Mouse (Mus musculus): ENCODE results near the gene C1s2. TPM values are rescaled to one million over a fixed set of nuclear protein-coding genes. Genes with fewer than 3 reads are reported as not detected.

Gene C1s2
- total and polyA plus RNA-seq, 3 experiments, result 0.08 to 0.19 (median 0.08) TPM

DNA sequence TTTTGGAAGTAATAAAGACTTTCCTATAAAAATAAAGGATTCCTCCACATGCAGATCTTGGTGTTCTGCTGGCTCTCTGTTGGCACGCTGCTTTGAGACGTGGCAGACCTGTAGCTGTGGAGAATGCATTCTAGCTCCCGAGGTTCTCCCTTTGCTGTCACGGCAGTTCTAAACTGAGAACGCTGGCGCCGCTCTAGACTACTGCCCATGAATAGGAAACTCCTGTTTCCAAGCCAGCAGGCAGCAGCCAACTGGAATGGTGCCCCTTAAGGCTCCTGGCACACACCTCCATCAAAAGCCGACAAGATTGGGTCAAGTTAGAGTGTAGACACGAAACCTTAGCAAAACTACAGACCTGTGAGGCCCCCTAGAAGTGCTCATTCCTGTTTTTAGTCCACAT, 37.7 kb upstream of the C1s2 start:
- no peak for TF ChIP-seq ZC3H11A (IDR thresholded peaks at IDR 0.05; ENCODE audit: low read depth, low read length)
- TF ChIP-seq USF1 (IDR thresholded peaks at IDR 0.05; ENCODE audit: low read depth, low read length), result no peak
- TF ChIP-seq MAFK (IDR thresholded peaks at IDR 0.05; ENCODE audit: insufficient replicate concordance, low read length), result no peak
- TF ChIP-seq EP300 (IDR thresholded peaks at IDR 0.05; ENCODE audit: low read length), result no peak
- TF ChIP-seq KAT2A (IDR thresholded peaks at IDR 0.05; ENCODE audit: insufficient replicate concordance, low read length), result no peak
- TF ChIP-seq ETS1 (conservative IDR thresholded peaks at IDR 0.05; ENCODE audit: low read depth, low read length), result no peak
- no peak for TF ChIP-seq CHD2 (IDR thresholded peaks at IDR 0.05; ENCODE audit: low read length)
- TF ChIP-seq SIN3A (IDR thresholded peaks at IDR 0.05; ENCODE audit: low read length), result no peak
- no peak for TF ChIP-seq UBTF (IDR thresholded peaks at IDR 0.05; ENCODE audit: low read depth, low read length)
- no peak for TF ChIP-seq RAD21 (IDR thresholded peaks at IDR 0.05; ENCODE audit: low read depth, low read length)
- no peak for TF ChIP-seq TBP (conservative IDR thresholded peaks at IDR 0.05; ENCODE audit: low read depth, low read length)
- TF ChIP-seq PAX5 (IDR thresholded peaks at IDR 0.05; ENCODE audit: low read length), result no peak
- no peak for TF ChIP-seq ZNF384 (IDR thresholded peaks at IDR 0.05; ENCODE audit: low read depth, low read length)
- Histone ChIP-seq H3K79me2 (replicated peaks; ENCODE audit: control insufficient read depth, extremely low read depth, insufficient read depth, poor library complexity, severe bottlenecking) (peaks cover 12% of the 10 kb centered on the region; the same call in 1 of the 2 replicates), H3K4me2 (ENCODE audit: insufficient read depth, low read depth, poor library complexity, severe bottlenecking) (no peak overlapping the region), H3K9ac (ENCODE audit: insufficient read depth, low read depth) (no peak overlapping the region), H3K4me3 (replicated peaks in 1 of 3; ENCODE audit: low read depth in 2 of 3, low read length in 2 of 3, poor library complexity in 1 of 3) (no peak overlapping the region), H3K9me3 (replicated peaks; ENCODE audit: low read length) (no peaks in the 10 kb centered on the region), H3K4me1 (ENCODE audit: control insufficient read depth in 1 of 2, insufficient read depth in 2 of 2) (peaks cover 2 to 11% of the 10 kb centered on the region in 2 experiments; a peak in 2 of 4 replicates), H3K36me3 (replicated peaks in 1 of 2; ENCODE audit: control insufficient read depth in 1 of 2, insufficient read depth in 1 of 2, low read length in 1 of 2) (peaks cover 15 to 77% of the 10 kb centered on the region in 2 experiments), H3K27ac (ENCODE audit: insufficient read depth, low read depth) (no peak overlapping the region), H3K27me3 (replicated peaks) (no peaks in the 10 kb centered on the region)
- dilution Hi-C loops (cut with MboI; ENCODE audit: extremely low pct_ligation_motif_present, extremely low pct_unique_long_range_greater_than_20kb, low sequenced_read_pairs) (no loop called here), in situ Hi-C loops (cut with MboI; ENCODE audit: low pct_ligation_motif_present, low pct_unique_long_range_greater_than_20kb, low sequenced_read_pairs) (no loop called here)
- no peak for DNase-seq (ENCODE audit: extremely low read depth)

DNA sequence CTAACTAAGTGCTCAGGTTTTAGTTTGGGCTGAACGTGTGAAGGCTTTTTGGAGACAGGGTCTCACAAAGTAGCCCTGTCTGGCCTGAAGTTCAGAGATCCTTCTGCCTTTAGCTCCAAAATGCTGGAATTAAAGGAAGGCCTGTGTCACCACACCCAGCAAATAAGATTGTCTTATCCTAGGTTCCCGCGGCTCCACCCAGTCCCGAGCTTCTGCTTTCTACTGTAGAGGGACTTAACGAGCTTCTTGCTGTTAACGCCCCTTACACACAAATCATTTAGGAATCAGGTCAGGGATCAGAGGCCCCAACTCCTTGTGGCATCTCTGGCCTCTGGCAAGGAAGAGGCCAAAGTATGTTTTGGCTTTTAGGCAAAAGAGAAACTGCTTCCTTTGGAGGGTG, 36.2 kb upstream of the C1s2 start:
- peaks cover 15 to 80% of the 10 kb centered on the region in 2 experiments for H3K36me3 ChIP-seq (replicated peaks in 1 of 2; ENCODE audit: control insufficient read depth in 1 of 2, insufficient read depth in 1 of 2, low read length in 1 of 2)
- H3K4me2 ChIP-seq (ENCODE audit: insufficient read depth, low read depth, poor library complexity, severe bottlenecking), result no peak overlapping the region
- H3K27me3 ChIP-seq (replicated peaks), result no peaks in the 10 kb centered on the region
- no peak overlapping the region for H3K9ac ChIP-seq (ENCODE audit: insufficient read depth, low read depth)
- no peaks in the 10 kb centered on the region for H3K9me3 ChIP-seq (replicated peaks; ENCODE audit: low read length)
- H3K4me1 ChIP-seq (ENCODE audit: control insufficient read depth in 1 of 2, insufficient read depth in 2 of 2), result peaks cover 2 to 11% of the 10 kb centered on the region in 2 experiments; a peak in 2 of 4 replicates
- in situ Hi-C loops (cut with MboI; ENCODE audit: low pct_ligation_motif_present, low pct_unique_long_range_greater_than_20kb, low sequenced_read_pairs) (no loop called here), dilution Hi-C loops (cut with MboI; ENCODE audit: extremely low pct_ligation_motif_present, extremely low pct_unique_long_range_greater_than_20kb, low sequenced_read_pairs) (no loop called here)
- no peak overlapping the region for H3K4me3 ChIP-seq (replicated peaks in 1 of 3; ENCODE audit: low read depth in 2 of 3, low read length in 2 of 3, poor library complexity in 1 of 3)
- peaks cover 12% of the 10 kb centered on the region; the same call in 1 of the 2 replicates for H3K79me2 ChIP-seq (replicated peaks; ENCODE audit: control insufficient read depth, extremely low read depth, insufficient read depth, poor library complexity, severe bottlenecking)
- no peak overlapping the region for H3K27ac ChIP-seq (ENCODE audit: insufficient read depth, low read depth)
- no peak for TF ChIP-seq ZNF384 (IDR thresholded peaks at IDR 0.05; ENCODE audit: low read depth, low read length)
- no peak for TF ChIP-seq ELF1 (IDR thresholded peaks at IDR 0.05; ENCODE audit: low read depth, low read length)
- no peak for TF ChIP-seq CHD2 (IDR thresholded peaks at IDR 0.05; ENCODE audit: low read length)
- DNase-seq (ENCODE audit: extremely low read depth), result no peak
